Mouse (Mus musculus) thymus, postnatal 36 days (tissue): ENCODE measurements around the gene Mapk11.

ENCODE experiments used
- DNase-seq, 2 experiments: peaks; one replicate each; pipeline ENCODE4 v3.0.0; 2022; ENCODE audit warnings: mixed read lengths in 2 of 2

Mapk11 gene

DNA sequence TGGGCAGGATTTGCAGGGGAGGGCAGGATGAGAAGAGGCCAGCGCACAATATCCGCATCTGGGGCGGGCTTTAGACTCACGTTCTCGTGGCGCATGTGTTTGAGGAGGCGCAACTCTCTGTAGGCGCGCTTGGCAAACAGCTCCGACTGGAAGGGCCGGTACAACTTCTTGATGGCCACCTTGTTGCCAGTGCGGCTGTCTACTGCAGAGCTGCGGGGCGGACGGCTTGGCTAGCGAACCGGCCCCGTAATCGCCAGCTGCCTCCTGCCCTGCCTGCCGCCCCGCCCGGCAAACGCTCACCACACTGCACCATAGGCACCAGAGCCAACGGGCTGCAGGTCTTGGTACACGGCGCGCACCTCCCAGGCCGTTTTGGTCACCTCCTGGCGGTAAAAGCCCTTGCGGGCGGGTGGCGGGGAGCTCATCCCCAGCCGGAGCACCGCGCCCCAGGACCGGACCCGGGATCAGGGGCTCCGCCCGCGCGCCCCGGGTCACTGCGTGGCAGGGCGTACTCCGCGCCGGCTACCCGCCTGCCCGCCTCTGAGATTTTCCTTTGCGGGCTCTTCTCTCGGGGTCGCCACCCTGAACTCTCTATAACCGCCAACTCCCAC, 9.3 kb downstream of the Mapk11 start:
- DNase-seq: no peak

DNA sequence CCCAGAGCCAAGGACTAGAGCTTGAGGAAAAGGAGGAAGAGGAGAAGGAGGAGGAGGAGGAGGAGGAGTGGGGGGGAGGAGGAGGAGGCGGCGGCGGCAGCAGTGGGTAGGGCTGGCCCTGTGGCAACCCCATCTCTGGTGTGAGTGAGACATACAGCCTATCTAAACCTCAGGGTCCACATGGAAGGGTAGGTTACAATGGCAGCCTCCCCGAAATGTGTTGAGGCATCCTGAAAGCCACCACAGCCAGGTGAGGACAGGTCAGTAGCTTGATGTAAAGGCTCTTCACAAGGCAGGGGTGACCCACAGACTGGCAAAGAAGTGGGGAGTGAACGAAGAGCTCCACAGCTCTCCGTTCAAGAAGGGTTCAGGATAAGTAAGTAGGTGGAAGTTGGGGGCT, 10.9 kb downstream of the Mapk11 start:
- no peak for DNase-seq

DNA sequence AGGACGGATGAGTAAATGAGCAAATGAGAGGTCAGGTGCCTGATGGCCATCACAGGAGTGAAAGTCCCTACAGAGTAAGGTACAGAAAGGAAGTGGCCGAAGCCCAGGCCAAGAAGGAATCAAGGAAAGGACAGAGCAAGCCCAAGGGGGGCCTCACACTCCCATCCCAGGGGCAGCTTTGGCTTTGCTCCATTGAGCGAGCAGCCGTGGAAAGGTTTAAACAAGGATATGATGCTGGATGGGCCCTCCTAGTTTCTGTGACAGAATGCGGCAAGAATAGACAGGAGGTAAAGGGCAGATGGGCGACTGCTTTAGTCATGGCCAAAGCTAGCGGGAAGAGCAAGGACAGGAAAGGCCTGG, 11.4 kb downstream of the Mapk11 start:
- no peak for DNase-seq

DNA sequence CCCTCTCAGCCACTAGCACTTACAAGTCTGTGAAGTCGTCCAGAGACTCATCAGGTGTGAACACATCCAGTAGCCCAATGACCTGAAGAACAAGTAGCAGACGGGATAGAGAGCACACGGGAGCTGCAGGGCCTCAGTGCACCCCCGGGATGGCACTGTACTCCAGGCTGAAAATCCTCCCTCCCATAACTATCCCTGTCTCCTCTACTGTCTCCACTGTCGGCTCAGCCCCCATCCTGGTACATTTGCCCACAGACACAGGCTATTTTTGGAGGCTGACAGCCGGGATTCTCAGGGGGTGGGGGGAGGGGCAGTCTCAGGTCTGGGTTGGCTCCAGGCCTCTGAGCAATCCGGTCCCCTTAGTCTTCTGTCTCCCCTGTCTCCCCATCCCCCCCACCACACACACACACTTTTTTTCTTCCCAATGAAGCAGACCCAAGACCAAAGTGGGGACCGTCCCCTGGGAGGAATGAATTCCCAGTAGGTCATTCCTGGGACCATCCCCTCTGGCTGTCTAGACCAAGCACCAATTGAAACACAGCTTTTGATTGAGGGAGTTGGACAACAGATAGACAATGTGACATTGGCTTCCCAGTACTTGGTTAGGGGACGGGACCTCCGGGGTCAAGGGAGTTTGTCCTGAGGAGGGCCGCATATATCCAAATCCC, 11.9 kb downstream of the Mapk11 start:
- DNase-seq: no peak

DNA sequence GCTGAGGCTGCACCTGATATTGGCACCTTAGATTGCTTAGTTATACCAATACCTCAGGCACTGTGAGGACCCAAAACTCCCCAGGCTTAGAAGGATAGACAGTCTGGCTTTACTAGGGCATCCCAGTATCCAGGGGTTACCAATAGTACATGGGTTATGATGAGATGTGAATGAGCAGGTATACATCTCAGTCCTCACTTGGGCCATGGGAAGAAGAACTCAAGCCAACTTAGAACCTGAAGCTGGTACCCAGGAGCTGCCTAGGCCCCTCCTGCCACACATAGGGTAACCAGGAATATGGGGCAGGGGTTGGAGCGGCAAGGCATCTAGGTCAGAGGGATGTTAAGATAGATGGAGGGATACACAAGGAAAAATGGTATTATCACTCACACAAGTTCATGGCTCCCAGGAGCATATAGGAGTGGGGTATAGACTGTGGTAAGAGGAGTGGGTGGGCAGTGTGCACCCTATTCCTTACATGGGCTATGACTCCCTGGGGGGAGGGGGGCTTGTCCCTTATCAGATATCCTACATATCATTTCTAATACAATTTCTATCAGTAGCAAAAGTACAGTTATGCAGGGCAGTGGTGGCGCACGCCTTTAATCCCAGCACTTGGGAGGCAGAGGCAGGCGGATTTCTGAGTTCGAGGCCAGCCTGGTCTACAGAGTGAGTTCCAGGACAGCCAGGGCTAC, 12.8 kb downstream of the Mapk11 start:
- no peak for DNase-seq

DNA sequence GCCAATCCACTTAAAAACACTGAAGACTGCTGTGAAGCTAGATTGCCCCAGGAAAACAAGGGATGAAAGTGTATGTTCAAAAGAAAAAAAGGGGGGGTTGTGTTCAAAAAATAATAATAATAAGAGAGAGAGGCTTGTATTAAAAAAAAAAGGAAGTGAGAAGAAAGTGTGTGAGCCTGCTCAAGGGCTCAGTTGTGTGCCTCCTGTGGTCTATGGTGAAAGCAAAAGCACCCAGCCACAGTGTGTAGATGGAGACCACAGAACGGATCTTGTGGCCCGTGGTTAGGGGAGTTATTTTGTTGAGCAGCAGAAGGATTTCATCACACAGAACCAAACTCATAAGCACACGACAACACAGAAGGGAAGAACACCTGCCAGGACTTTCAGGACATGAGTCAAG, 18.1 kb downstream of the Mapk11 start:
- peak; percentile 48 to 56 for DNase-seq

DNA sequence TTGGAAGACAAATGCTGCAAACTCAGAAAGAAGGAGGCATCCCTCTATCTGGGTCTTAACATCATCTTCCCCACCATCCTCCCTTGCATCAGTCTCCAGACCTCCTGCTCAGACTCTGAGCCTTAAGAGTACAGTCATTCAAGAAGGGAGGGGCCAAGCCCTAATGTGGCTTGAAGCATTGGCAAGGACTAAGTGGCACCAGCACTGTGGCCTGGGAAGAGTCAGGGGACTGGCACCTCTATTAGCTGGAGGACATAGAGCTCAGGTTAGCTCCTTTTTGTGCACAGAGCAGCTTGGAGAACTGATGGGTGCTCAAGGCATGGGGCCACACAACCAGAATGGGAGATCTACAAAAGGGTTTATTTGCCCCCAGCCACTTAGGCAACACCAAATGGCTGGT, 19.2 kb downstream of the Mapk11 start:
- DNase-seq: no peak

DNA sequence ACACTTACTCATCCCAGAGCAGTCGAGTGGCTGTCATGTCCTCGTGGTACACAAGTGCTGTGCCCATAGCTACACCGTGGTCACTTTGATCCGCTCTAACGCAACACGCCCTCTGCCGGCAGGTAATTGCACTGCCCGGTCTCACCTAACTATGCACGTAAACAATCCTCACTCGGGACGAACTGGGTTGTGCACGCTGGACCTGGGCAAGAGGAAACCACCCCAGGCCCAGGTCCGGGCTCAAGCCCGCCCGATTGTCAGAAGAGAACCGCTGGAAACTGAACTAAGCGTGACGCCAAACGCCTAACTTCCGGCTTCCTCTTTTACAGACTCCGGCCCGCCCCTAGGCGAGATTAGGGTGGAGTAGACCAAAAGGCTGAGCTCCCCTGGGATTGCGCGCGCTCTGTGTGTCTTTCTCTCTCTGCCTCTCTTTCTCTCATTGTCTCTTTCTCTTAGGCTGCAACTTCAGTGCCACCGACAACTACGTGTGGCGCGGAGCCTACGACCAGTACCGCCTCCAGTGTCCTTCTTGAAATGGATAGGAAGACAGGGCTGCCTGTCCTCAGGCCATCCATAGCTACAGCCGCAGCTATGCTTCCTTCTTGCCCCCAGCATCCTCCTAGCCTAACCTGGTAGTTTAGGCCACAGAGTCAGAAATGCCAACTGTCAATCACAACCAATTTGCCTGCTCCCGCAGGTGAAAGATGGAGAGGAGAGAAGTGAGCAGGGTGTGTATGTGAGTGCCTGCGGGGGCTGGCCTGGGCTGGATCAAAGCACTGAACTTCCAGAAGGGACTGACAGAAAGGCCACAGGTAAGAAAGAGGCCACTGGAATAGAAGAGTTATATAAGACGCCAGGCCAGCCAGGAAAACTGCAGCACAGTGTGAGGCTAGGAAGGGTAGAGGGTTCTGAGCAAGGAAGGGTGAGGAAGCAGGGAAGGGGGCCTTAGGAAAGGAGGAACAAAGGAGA, 20.8 kb downstream of the Mapk11 start, which contains the start of gene Hdac10:
TSS of gene Hdac10 (minus strand) at position 319 of the 969 bp plus-strand sequence.
- DNase-seq: peak; percentile 78 to 81

DNA sequence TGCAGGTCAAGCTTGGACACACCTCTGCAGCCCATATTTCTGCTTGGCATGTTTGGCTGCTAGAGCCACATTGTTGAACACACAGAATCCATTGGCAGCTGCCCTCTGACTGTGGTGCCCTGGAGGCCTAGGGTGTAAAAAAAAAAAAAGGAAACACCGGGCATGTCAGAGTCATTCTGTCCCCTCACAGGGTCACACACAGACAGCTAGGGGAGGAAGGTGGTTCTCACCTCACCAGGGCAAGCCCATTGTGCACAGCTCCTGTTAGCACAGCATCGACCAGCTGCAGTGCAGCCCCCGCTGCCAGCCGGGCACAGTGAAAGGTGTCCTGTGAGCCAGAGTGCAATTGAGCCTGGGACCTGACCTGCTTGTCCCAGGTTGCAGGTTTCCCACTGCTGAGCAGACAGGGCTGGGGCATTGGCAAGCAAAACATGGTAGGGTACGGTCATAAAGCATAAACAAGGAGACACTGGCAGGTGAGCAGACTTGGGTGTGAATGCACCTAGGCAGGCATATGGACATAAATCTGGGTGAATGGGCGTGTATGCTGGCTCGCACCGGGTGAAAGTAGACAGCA, 22.0 kb downstream of the Mapk11 start:
- DNase-seq: no peak

DNA sequence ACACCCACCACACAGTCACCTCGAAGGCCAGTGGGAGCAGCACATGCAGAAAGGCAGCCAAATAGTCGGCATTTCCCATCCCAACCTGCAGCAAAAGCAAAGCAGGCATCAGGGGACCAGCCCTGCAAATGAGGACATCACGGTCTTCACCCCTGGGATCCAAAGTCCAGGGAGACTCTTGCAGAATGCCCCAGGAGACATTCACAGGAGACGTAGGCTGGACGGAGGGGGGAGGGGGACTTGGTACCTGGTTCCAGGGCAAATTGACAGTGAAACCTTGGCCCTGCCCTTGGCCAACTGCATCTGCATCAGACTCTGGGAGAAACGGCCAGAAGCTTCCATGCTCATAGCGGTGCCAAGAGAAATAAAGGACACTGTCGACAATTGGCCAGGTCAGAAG, 22.8 kb downstream of the Mapk11 start:
- no peak for DNase-seq

DNA sequence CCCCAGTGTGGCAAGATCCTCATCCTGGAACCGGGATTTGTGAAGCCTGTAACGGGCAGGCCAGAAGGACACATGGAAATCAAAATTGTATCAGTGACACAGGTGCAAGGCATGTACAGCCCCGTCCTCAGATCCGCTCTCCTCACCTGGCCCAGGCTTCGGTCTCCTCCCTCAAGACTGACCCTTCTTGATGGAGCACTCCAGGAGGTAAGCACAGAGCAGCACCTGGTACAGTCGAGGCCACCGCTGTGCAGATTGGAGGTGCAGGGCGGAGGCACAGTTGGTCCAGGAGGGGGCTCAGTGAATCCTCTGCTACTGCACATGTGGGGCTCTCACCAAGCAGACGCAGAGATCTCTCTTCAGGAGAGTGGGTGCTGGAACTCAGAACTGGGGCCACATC, 24.1 kb downstream of the Mapk11 start:
- DNase-seq: no peak

DNA sequence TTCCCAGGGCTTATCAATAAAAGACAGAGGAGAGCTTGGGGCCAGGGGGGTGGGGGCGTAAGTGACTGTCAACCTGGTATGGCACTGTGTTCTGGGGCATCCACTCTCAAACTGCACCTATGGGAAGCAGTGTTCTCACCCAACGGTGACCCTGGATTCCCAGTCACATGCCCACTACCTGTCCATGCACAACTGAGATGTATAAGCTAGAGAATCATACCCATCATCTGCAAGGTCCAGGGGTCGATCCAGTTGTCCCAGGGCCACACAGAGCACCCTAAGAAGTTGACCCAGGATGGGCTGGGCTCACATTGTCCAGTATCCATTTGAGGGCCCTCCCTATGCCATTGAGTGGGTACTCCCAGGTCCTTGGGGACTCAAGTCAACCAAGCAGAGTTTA, 25.1 kb downstream of the Mapk11 start:
- DNase-seq: no peak

DNA sequence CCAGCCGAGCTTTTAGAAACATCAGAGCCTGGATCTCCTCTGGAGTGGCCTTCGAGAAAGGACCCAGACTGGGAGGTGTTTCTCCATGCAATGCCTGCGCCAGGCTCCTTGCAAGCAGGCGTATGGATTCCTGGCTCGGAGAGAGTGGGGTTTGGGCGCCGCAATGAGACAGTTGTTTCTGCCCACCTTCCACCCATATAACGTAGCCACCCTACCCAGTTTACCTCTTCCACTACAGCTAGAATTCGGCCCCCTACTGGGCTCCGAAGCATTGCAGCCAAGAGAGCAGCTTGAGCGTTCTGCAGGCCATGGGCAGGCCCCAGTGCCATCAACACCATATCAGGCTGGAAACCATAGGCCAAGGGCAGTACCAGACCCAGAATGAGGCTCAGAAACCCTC, 25.8 kb downstream of the Mapk11 start:
- peak; percentile 33 to 48 for DNase-seq

DNA sequence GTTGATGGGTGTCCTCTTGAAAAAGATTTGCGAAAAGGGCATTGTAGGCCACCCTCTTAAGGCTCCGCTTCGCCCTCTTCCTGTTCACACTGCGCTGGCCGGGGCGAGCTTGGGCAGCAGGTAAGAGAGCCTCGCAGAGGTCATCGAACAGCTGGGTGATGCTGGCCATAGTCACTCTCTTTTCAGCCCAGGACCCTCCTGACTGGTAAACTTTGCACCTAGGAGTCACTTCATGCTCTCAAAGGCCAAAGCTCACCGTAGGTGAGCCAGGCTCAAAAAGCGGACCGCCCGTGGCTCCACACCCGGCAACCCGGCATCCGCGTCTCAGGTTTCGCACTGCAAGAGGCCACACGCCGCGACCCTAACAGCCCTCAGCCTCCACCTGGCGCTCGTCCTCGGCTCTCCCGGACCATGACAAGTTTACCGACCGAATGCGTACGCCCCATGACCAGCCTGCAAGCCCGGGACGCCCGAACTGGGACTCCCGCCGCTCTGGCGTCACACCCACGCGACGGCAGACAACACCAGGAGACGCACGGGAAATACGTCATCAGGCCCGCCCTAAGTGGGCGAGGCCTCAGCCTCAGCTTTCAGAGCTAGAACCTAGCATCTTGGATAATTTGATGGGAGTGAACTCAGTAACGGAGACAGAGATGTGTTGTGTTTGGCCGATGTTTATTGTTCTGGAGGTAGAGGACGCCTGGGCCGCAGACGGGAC, 26.6 kb downstream of the Mapk11 start, which contains the start of gene Tubgcp6:
TSS of gene Tubgcp6 (minus strand) at position 464 of the 718 bp plus-strand sequence.
- DNase-seq: peak; percentile 92

DNA sequence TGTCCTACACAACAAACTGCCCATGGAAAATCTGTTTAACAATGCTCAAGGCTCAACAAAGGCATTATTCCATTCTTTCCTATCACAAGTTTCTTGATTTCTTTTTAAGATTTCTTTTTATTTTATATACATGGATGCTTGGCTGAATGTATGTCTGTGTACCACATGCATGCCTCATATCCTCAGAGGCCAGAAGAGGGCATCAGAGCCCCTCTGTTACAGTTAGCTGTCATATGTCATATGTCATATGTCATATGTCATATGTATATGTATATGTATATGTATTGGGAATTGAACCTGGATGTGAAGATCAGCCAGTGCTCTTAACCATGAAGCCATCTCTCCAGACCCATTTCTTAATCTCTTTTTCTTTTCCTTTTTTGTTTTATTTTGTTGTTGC, 31.4 kb downstream of the Mapk11 start:
- DNase-seq: peak in 1 of 2 experiments; percentile 18

DNA sequence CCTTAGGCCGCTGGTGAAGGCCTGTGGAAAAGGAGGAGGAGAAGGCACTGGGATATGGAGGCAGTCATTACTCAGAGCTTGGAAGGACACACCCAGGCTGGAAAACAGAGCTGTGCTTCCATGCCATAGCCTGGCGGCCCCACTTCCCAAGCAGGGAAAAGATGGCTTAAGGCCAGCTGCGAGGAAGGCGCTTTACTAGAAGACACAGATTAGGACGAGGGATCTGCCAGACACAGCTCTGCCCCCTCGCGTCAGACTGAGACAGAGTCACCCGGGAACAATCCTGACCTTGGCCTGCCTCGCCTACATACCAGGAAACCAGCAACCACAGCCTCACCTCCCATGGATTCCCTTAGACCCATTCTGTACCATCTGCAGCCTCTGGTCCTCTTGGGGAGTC, 39.3 kb downstream of the Mapk11 start:
- DNase-seq: no peak

DNA sequence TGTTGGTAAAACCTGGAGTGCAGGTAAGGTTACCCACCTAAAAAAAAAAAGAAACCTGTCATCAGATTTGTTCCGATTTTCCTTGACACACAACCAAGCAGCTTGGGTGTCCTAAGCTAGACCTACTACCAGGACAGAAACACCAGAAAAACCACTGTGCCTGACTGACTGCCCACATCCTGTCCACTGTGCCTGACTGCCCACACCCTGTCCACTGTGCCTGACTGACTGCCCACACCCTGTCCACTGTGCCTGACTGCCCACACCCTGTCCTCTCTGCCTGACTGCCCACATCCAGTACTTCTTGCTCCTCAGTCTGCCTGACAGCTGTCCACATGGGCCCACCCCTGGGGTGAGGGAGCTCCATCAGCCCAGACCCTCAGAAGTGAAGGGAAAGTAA, 42.5 kb downstream of the Mapk11 start:
- no peak for DNase-seq

DNA sequence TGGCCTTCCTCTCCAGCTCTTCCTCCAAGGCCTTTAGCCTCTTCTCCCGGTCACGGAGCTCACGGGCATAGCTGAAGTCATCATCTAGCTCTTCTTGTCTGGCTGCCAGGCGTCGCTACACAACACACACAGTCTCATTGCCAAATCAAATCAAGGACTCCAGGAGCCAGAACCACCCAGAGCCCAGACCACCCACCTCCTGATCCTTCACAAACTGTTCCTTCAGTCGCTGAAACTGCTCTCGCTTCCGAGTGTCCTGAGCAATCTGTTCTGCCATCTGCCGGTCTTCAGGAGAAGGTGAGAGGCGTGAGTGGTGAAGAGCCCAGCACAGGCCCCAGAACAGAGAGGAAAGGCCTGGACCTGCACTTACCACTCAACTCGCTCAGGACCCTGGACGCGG, 43.4 kb downstream of the Mapk11 start:
- no peak for DNase-seq

DNA sequence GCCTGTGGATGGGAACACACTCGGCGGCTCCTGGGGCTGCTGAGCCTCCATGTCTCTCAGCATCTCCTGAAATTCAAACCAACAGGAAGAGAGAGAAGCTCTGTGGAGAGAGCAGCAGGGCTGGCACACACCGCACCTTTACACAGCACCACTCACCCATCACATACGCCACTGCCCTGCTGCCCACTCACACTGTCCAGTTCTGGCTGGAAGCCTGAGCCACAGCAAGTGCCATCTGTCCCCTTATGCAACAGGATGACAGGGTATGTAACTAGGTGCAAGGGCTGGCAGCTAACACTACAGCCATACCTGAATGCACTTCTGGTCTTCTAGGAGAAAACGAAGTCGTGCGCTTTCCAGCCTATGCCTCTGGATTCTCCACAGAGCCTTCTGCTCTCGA, 45.0 kb downstream of the Mapk11 start:
- no peak for DNase-seq

DNA sequence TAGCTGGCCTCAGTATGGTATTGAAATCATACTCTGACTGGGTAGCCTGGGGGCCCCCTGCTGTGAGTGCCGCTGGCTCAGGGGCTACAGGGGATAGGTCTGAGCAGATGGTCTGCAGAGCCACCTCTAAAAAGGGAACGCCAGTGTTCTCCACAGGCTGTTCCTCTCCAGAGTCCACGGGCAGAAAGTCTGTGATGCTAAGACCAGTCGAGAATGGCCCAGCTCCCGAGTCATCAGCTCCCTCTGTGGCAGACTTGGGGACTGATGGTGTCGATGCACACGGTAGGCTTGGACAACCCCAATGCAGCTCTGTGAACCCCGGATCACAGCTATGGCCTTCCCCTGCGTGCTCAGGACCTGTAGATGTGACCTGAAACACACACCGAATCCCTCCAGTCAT, 45.5 kb downstream of the Mapk11 start:
- DNase-seq: no peak

DNA sequence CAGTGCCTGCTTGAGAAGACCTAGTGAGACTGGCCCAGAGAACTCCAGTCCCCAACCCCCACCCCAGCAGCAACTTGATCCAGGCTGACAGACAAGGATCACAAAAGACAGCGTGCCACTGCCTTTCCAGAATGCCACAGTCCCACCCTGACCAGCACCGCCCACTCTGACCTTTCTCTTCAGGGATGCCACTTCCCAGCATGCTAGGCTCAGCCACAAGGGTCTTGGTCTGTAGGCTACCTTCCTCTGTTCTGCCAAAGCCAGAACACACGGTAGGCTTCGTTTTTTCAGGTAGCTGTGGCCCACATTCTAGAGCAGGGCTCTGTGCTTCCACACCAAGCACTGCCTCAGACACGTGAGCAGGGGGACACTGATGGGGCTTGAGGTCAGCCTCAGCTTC, 46.8 kb downstream of the Mapk11 start:
- DNase-seq: no peak

DNA sequence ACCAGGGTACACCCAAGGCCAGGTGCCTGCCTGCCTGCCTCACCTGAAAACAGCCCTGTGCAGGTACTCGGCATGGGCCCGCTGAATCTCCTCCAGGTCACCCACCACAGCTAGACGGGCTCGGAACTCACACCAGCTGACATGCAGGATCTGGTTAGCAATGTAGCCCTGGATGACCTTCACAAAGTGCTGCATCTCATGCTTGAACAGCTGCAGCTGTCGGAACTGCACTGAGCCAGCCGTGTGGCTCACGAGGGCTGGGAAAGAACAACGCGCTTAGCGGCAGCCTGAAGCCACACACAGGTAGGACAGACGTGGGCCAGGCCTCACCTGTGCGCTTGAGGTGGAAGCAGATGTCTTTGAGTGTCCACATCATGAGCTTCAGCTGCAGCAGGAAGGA, 48.6 kb downstream of the Mapk11 start:
- DNase-seq: no peak
